Mouse (Mus musculus): Measurements from ENCODE around the gene Zfp536. TPM values are rescaled to one million over a fixed set of nuclear protein-coding genes. Genes with fewer than 3 reads are reported as not detected.

Gene Zfp536
- total and polyA plus RNA-seq, 3 experiments: not detected

GRCm38 (mm10) chr7:37769004-37769403 is 4.4 kb downstream of the Zfp536 start:
- Histone ChIP-seq H3K36me3 (replicated peaks in 1 of 2; ENCODE audit: control insufficient read depth in 1 of 2, insufficient read depth in 1 of 2, low read length in 1 of 2) (no peaks in the 10 kb centered on the region), H3K4me3 (replicated peaks in 1 of 3; ENCODE audit: low read depth in 2 of 3, low read length in 2 of 3, poor library complexity in 1 of 3) (no peak overlapping the region), H3K27me3 (replicated peaks) (no peaks in the 10 kb centered on the region), H3K9ac (ENCODE audit: insufficient read depth, low read depth) (no peak overlapping the region), H3K79me2 (replicated peaks; ENCODE audit: control insufficient read depth, extremely low read depth, insufficient read depth, poor library complexity, severe bottlenecking) (no peaks in the 10 kb centered on the region), H3K4me2 (ENCODE audit: insufficient read depth, low read depth, poor library complexity, severe bottlenecking) (no peak overlapping the region), H3K4me1 (ENCODE audit: control insufficient read depth in 1 of 2, insufficient read depth in 2 of 2) (no peaks in the 10 kb centered on the region), H3K9me3 (replicated peaks; ENCODE audit: low read length) (peaks cover 82% of the 10 kb centered on the region), H3K27ac (ENCODE audit: insufficient read depth, low read depth) (no peak overlapping the region)
- dilution Hi-C loops (cut with MboI; ENCODE audit: extremely low pct_ligation_motif_present, extremely low pct_unique_long_range_greater_than_20kb, low sequenced_read_pairs) (no loop called here), in situ Hi-C loops (cut with MboI; ENCODE audit: low pct_ligation_motif_present, low pct_unique_long_range_greater_than_20kb, low sequenced_read_pairs) (no loop called here)
- DNase-seq (ENCODE audit: extremely low read depth): no peak
- TF ChIP-seq NRF1 (IDR thresholded peaks at IDR 0.05; ENCODE audit: low read depth, low read length) (no peak), ZC3H11A (IDR thresholded peaks at IDR 0.05; ENCODE audit: low read depth, low read length) (no peak), TBP (conservative IDR thresholded peaks at IDR 0.05; ENCODE audit: low read depth, low read length) (no peak), MAFK (IDR thresholded peaks at IDR 0.05; ENCODE audit: insufficient replicate concordance, low read length) (no peak), TCF12 (IDR thresholded peaks at IDR 0.05; ENCODE audit: low read depth, low read length) (no peak), UBTF (IDR thresholded peaks at IDR 0.05; ENCODE audit: low read depth, low read length) (no peak), JUND (conservative IDR thresholded peaks at IDR 0.05; ENCODE audit: low read depth, low read length) (no peak), CHD1 (IDR thresholded peaks at IDR 0.05; ENCODE audit: low read depth, low read length) (no peak), MAZ (IDR thresholded peaks at IDR 0.05; ENCODE audit: low read depth, low read length) (no peak), ELF1 (IDR thresholded peaks at IDR 0.05; ENCODE audit: low read depth, low read length) (no peak), PAX5 (IDR thresholded peaks at IDR 0.05; ENCODE audit: low read length) (no peak), ETS1 (conservative IDR thresholded peaks at IDR 0.05; ENCODE audit: low read depth, low read length) (no peak), SMC3 (IDR thresholded peaks at IDR 0.05; ENCODE audit: low read depth, low read length) (no peak), ZNF384 (IDR thresholded peaks at IDR 0.05; ENCODE audit: low read depth, low read length) (no peak), USF1 (IDR thresholded peaks at IDR 0.05; ENCODE audit: low read depth, low read length) (no peak)

DNA sequence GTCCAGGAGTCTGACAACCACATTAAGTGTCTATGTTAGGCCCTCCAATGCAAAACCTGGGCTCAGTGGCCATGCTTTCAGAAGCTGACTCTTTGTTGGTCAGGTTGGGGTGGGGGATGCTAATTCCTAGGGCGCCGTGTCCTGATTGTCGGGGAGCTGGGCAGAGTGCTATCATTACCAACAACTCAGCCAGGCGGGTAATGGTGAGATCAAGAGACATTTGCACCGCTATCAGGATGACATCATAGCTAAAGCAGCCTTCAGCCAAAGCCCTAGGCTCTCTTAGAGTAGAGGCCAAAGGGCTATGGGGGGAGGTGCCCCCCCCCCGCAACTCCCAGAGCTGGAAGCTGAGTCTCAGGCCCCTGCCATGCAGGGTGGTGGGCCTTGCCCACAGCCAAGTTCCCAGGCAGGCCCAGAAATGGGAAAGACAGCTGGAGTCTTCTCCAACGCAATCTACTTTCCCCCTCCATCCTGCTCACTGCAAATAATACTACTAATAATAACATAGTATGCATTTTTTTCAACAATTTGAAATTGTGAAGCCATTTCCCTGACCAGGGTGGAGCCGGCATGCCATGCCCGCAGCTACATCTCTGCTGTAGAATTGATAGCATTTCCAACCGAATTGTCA is 5.0 kb downstream of the Zfp536 start:
- no peaks in the 10 kb centered on the region for H3K4me1 ChIP-seq (ENCODE audit: control insufficient read depth in 1 of 2, insufficient read depth in 2 of 2)
- H3K27ac ChIP-seq (ENCODE audit: insufficient read depth, low read depth): no peak overlapping the region
- no peak overlapping the region for H3K9ac ChIP-seq (ENCODE audit: insufficient read depth, low read depth)
- H3K27me3 ChIP-seq (replicated peaks): no peaks in the 10 kb centered on the region
- no peak for TF ChIP-seq MAFK (IDR thresholded peaks at IDR 0.05; ENCODE audit: insufficient replicate concordance, low read length)
- TF ChIP-seq ZNF384 (IDR thresholded peaks at IDR 0.05; ENCODE audit: low read depth, low read length): no peak
- TF ChIP-seq KAT2A (IDR thresholded peaks at IDR 0.05; ENCODE audit: insufficient replicate concordance, low read length): no peak
- no peak for TF ChIP-seq MXI1 (IDR thresholded peaks at IDR 0.05; ENCODE audit: low read depth, low read length)
- TF ChIP-seq E2F4 (IDR thresholded peaks at IDR 0.05; ENCODE audit: insufficient replicate concordance, low read depth, low read length): no peak
- no peak for TF ChIP-seq BHLHE40 (IDR thresholded peaks at IDR 0.05; ENCODE audit: low read depth, low read length)
- TF ChIP-seq MAZ (IDR thresholded peaks at IDR 0.05; ENCODE audit: low read depth, low read length): no peak
- no peak for TF ChIP-seq MAX (IDR thresholded peaks at IDR 0.05; ENCODE audit: low read length)
- TF ChIP-seq JUN (IDR thresholded peaks at IDR 0.05; ENCODE audit: insufficient read depth, low read depth, low read length): no peak
- TF ChIP-seq USF1 (IDR thresholded peaks at IDR 0.05; ENCODE audit: low read depth, low read length): no peak
- no peak for TF ChIP-seq EP300 (IDR thresholded peaks at IDR 0.05; ENCODE audit: low read length)
- TF ChIP-seq JUND (conservative IDR thresholded peaks at IDR 0.05; ENCODE audit: low read depth, low read length): no peak
- no peak for TF ChIP-seq NRF1 (IDR thresholded peaks at IDR 0.05; ENCODE audit: low read depth, low read length)
- no peak for TF ChIP-seq ZC3H11A (IDR thresholded peaks at IDR 0.05; ENCODE audit: low read depth, low read length)
- TF ChIP-seq ETS1 (conservative IDR thresholded peaks at IDR 0.05; ENCODE audit: low read depth, low read length): no peak
- TF ChIP-seq PAX5 (IDR thresholded peaks at IDR 0.05; ENCODE audit: low read length): no peak
- no peak for TF ChIP-seq SIN3A (IDR thresholded peaks at IDR 0.05; ENCODE audit: low read length)
- TF ChIP-seq CTCF (conservative IDR thresholded peaks at IDR 0.05 in 1 of 2, IDR thresholded peaks at IDR 0.05 in 1 of 2; ENCODE audit: low read depth in 2 of 2, low read length in 2 of 2): no peak
- no peak for TF ChIP-seq CHD1 (IDR thresholded peaks at IDR 0.05; ENCODE audit: low read depth, low read length)
- H3K4me3 ChIP-seq (replicated peaks in 1 of 3; ENCODE audit: low read depth in 2 of 3, low read length in 2 of 3, poor library complexity in 1 of 3): no peak overlapping the region
- no peaks in the 10 kb centered on the region for H3K36me3 ChIP-seq (replicated peaks in 1 of 2; ENCODE audit: control insufficient read depth in 1 of 2, insufficient read depth in 1 of 2, low read length in 1 of 2)
- no peak for DNase-seq (ENCODE audit: extremely low read depth)
- in situ Hi-C loops (cut with MboI; ENCODE audit: low pct_ligation_motif_present, low pct_unique_long_range_greater_than_20kb, low sequenced_read_pairs): no loop called here
- H3K4me2 ChIP-seq (ENCODE audit: insufficient read depth, low read depth, poor library complexity, severe bottlenecking): no peak overlapping the region
- H3K79me2 ChIP-seq (replicated peaks; ENCODE audit: control insufficient read depth, extremely low read depth, insufficient read depth, poor library complexity, severe bottlenecking): no peaks in the 10 kb centered on the region
- dilution Hi-C loops (cut with MboI; ENCODE audit: extremely low pct_ligation_motif_present, extremely low pct_unique_long_range_greater_than_20kb, low sequenced_read_pairs): no loop called here
- H3K9me3 ChIP-seq (replicated peaks; ENCODE audit: low read length): peaks cover 82% of the 10 kb centered on the region

All from CH12.LX (cell line).